Mouse (Mus musculus): ENCODE measurements around the gene 1700020D05Rik. TPM values are rescaled to one million over a fixed set of nuclear protein-coding genes. Genes with fewer than 3 reads are reported as not detected.
A peak's percentile ranks its signal among the peaks of the same experiment; 100 is the strongest.

Gene 1700020D05Rik
- total RNA-seq (2014; rRNA removed) (3.8 and 4.8 TPM in 2 replicates), polyA plus RNA-seq (2015; fragmentation: Nextera tagmentation; extraction: Ambion mirVana) (not detected in 2 replicates)

DNA sequence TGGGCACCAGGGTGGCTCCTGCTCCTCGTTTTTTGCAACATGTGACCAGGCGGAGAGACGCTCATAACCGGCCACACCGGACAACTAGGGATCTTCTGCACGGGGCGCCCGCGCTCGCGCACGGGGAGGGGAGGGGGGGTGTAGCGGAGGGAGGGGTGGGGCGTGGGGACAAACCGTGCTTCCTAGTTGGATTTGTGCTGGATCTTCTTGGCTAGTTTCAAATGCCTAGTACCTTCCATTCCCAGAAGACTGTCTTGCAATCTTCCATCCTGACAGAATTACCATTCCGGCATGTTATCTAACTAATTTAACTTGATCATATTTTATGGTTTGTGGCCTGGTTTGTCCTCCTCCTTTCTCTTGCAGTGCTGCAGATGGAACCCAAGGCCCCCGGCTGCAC is at the start of gene 1700020D05Rik:
Gene 1700020D05Rik (minus strand): TSS at position 101 of the 400 bp plus-strand sequence.
- no peaks in the 10 kb centered on the region for H3K27me3 ChIP-seq (ENCODE audit: insufficient read depth, low read length)
- no peak within 1 kb of the TSS for H3K27ac ChIP-seq
- H3K36me3 ChIP-seq (ENCODE audit: insufficient read depth, low read length): no peaks in the 10 kb centered on the region
- 62% methylated on average over 17 of the region's 17 CpGs for WGBS
- DNase-seq (ENCODE audit: low spot score): no peak
- no peak for TF ChIP-seq CTCF (IDR thresholded peaks at IDR 0.05; ENCODE audit: low read depth)
- H3K4me2 ChIP-seq (ENCODE audit: low read depth, low read length): no peak within 1 kb of the TSS
- H3K9me3 ChIP-seq (ENCODE audit: low read length): no peaks in the 10 kb centered on the region
- H3K4me3 ChIP-seq (ENCODE audit: low read length): no peak within 1 kb of the TSS
- H3K4me1 ChIP-seq (ENCODE audit: insufficient read depth, low read length): no peaks in the 10 kb centered on the region
- no peak within 1 kb of the TSS for H3K9ac ChIP-seq (replicated peaks; ENCODE audit: low read length)
- ATAC-seq: no peak

DNA sequence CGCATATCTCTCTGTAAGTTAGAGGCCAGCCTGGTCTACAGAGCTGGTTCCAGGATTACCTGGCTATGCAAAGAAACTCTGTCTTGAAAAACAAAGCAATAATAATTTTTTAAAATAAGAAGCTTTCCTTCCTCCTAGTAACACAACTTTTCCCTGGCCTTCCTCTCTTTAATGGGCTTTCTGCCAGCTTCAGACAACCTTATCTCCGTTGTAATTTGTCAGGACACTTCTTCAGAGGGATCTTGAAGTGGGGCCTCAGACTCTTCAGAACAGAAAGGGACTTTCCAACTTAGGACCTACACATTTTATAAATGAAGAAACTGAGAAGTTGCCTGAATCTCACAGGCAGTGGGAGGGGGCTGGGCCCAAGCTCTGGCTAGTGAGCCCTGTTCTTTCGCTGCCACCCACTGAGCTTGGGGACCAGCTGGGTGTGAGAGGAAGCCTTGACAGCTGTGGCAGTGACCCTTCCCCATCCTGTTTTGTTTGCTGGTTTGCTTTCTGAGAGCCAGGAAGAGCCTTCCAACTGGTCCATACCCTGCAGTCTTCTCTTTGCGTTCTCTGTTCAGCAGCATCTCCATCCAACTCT is 44.0 kb upstream of the 1700020D05Rik start:
- no peaks in the 10 kb centered on the region for H3K27me3 ChIP-seq (ENCODE audit: insufficient read depth, low read length)
- no peak for TF ChIP-seq CTCF (IDR thresholded peaks at IDR 0.05; ENCODE audit: low read depth)
- H3K4me1 ChIP-seq (ENCODE audit: insufficient read depth, low read length): no peaks in the 10 kb centered on the region
- H3K4me2 ChIP-seq (ENCODE audit: low read depth, low read length): no peak overlapping the region
- no peak for DNase-seq (ENCODE audit: low spot score)
- H3K4me3 ChIP-seq (ENCODE audit: low read length): no peak overlapping the region
- no peak for ATAC-seq
- 79% methylated on average over 4 of the region's 4 CpGs for WGBS
- H3K27ac ChIP-seq: no peak overlapping the region
- no peak overlapping the region for H3K9ac ChIP-seq (replicated peaks; ENCODE audit: low read length)
- H3K9me3 ChIP-seq (ENCODE audit: low read length): no peaks in the 10 kb centered on the region
- no peaks in the 10 kb centered on the region for H3K36me3 ChIP-seq (ENCODE audit: insufficient read depth, low read length)

DNA sequence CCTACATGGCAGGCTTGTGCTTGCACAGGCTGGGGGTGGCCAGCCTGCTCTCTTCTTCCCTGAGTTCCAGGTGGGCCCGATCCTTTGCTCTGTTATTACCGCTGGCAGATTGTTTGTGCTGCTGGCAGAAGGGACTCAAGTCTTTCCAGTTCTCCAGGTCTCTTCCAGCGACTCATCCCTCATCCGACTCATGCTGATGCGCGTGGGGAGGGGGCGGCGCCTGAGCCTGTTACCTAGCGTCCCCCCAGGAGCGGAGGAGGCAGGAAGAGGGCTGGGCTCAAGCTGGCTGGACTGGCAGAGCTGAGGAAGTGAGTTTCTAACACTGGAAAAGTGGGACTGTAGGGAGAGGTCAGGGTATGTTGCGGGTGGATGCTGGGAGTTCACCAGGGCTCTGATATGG is 40.4 kb upstream of the 1700020D05Rik start:
- no peaks in the 10 kb centered on the region for H3K36me3 ChIP-seq (ENCODE audit: insufficient read depth, low read length)
- 58% methylated on average over 11 of the region's 11 CpGs for WGBS
- no peak overlapping the region for H3K4me3 ChIP-seq (ENCODE audit: low read length)
- H3K9me3 ChIP-seq (ENCODE audit: low read length): no peaks in the 10 kb centered on the region
- no peaks in the 10 kb centered on the region for H3K27me3 ChIP-seq (ENCODE audit: insufficient read depth, low read length)
- ATAC-seq (no peak), DNase-seq (ENCODE audit: low spot score) (no peak)
- no peak overlapping the region for H3K9ac ChIP-seq (replicated peaks; ENCODE audit: low read length)
- no peak overlapping the region for H3K27ac ChIP-seq
- H3K4me1 ChIP-seq (ENCODE audit: insufficient read depth, low read length): no peaks in the 10 kb centered on the region
- no peak for TF ChIP-seq CTCF (IDR thresholded peaks at IDR 0.05; ENCODE audit: low read depth)
- no peak overlapping the region for H3K4me2 ChIP-seq (ENCODE audit: low read depth, low read length)

- ATAC-seq (no peak), DNase-seq (ENCODE audit: low spot score) (no peak)
- no peak overlapping the region for H3K4me2 ChIP-seq (ENCODE audit: low read depth, low read length)
- no peak overlapping the region for H3K4me3 ChIP-seq (ENCODE audit: low read length)
- TF ChIP-seq CTCF (IDR thresholded peaks at IDR 0.05; ENCODE audit: low read depth): no peak
- no peaks in the 10 kb centered on the region for H3K4me1 ChIP-seq (ENCODE audit: insufficient read depth, low read length)
- 90% methylated on average over 9 of the region's 9 CpGs for WGBS
- H3K27ac ChIP-seq: no peak overlapping the region
- H3K36me3 ChIP-seq (ENCODE audit: insufficient read depth, low read length): no peaks in the 10 kb centered on the region
- H3K9ac ChIP-seq (replicated peaks; ENCODE audit: low read length): no peak overlapping the region
- no peaks in the 10 kb centered on the region for H3K9me3 ChIP-seq (ENCODE audit: low read length)
- H3K27me3 ChIP-seq (ENCODE audit: insufficient read depth, low read length): no peaks in the 10 kb centered on the region
Measured at GRCm38 (mm10) chr19:5543362-5543761, 39.8 kb upstream of the 1700020D05Rik start.

DNA sequence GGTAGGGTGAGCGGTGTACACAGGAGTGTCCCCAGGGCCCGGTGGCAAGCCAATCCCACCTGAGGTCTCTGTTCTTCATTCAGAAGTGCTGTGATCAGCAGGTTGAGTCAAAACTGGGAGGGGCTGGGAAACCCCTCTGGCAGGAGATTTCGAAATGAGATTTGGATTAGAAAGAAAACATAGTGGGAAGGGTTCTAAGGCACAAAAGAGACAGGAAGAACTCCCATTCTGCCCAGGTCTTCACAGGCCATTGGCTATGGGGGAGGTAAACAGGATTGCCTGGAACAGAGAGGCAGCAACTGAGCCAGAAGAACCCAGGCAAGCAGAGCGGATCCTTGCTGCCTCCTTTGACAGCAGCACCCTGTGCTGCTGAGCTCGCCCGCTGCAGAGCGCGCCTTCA is 35.2 kb upstream of the 1700020D05Rik start:
- H3K4me1 ChIP-seq (ENCODE audit: insufficient read depth, low read length): no peaks in the 10 kb centered on the region
- WGBS: 77% methylated on average over 8 of the region's 8 CpGs
- no peak overlapping the region for H3K27ac ChIP-seq
- no peaks in the 10 kb centered on the region for H3K9me3 ChIP-seq (ENCODE audit: low read length)
- no peaks in the 10 kb centered on the region for H3K36me3 ChIP-seq (ENCODE audit: insufficient read depth, low read length)
- DNase-seq (ENCODE audit: low spot score) (no peak), ATAC-seq (no peak)
- H3K4me2 ChIP-seq (ENCODE audit: low read depth, low read length): no peak overlapping the region
- H3K27me3 ChIP-seq (ENCODE audit: insufficient read depth, low read length): no peaks in the 10 kb centered on the region
- no peak overlapping the region for H3K4me3 ChIP-seq (ENCODE audit: low read length)
- no peak overlapping the region for H3K9ac ChIP-seq (replicated peaks; ENCODE audit: low read length)
- TF ChIP-seq CTCF (IDR thresholded peaks at IDR 0.05; ENCODE audit: low read depth): no peak

DNA sequence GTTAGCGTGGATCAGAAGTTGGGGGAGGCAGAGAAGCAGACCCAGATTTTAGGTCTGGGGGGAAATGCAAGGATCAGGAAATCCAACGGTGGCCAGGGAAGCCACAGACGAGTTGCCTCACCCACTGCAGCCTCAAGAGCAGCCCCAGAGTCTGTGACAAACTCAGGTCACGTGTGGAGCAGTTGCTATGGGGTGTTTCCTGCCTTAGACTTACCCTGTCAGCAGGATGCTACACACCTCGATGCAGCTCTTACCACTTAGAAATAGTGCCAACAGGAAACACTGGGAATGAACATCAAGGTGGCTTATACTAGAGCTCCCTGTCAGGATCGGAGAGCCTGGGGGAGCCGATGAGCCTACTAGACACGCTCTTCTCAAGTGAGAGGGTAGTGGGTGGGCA is 28.9 kb upstream of the 1700020D05Rik start:
- Histone ChIP-seq H3K27me3 (ENCODE audit: insufficient read depth, low read length) (no peaks in the 10 kb centered on the region), H3K4me1 (ENCODE audit: insufficient read depth, low read length) (no peaks in the 10 kb centered on the region), H3K27ac (no peak overlapping the region), H3K36me3 (ENCODE audit: insufficient read depth, low read length) (no peaks in the 10 kb centered on the region), H3K9ac (replicated peaks; ENCODE audit: low read length) (no peak overlapping the region), H3K4me3 (ENCODE audit: low read length) (no peak overlapping the region), H3K4me2 (ENCODE audit: low read depth, low read length) (no peak overlapping the region), H3K9me3 (ENCODE audit: low read length) (no peaks in the 10 kb centered on the region)
- 74% methylated on average over 8 of the region's 8 CpGs for WGBS
- no peak for ATAC-seq
- DNase-seq (ENCODE audit: low spot score): no peak
- TF ChIP-seq CTCF (IDR thresholded peaks at IDR 0.05; ENCODE audit: low read depth): no peak

- Histone ChIP-seq H3K36me3 (ENCODE audit: insufficient read depth, low read length) (no peaks in the 10 kb centered on the region), H3K4me3 (ENCODE audit: low read length) (no peak overlapping the region), H3K4me1 (ENCODE audit: insufficient read depth, low read length) (no peaks in the 10 kb centered on the region), H3K4me2 (ENCODE audit: low read depth, low read length) (peak overlapping the region; percentile 50; the same call in 1 of the 2 replicates), H3K9me3 (ENCODE audit: low read length) (no peaks in the 10 kb centered on the region), H3K27me3 (ENCODE audit: insufficient read depth, low read length) (no peaks in the 10 kb centered on the region), H3K9ac (replicated peaks; ENCODE audit: low read length) (no peak overlapping the region), H3K27ac (no peak overlapping the region)
- ATAC-seq: no peak
- 14% methylated on average over 7 of the region's 7 CpGs for WGBS
- DNase-seq (ENCODE audit: low spot score): no peak
- TF ChIP-seq CTCF (IDR thresholded peaks at IDR 0.05; ENCODE audit: low read depth): no peak
Measured at GRCm38 (mm10) chr19:5530138-5530524, 26.5 kb upstream of the 1700020D05Rik start.

All from hindbrain, postnatal 0 days (tissue).